Mouse (Mus musculus) olfactory bulb, adult 2 months (tissue): ENCODE measurements around the gene BC004004.

ENCODE experiments used
- CTCF ChIP-seq: fragments of 200-500 bp; IDR thresholded peaks from 2 replicates; pipeline ENCODE4 v1.5.1; 2012; ENCODE audit warnings: low read depth, mild to moderate bottlenecking, low read length, moderate library complexity; ENCODE audit not compliant: insufficient read depth
- POLR2A ChIP-seq: fragments of 200-500 bp; IDR thresholded peaks from 2 replicates; pipeline ENCODE4 v1.6.1; 2012; ENCODE audit warnings: mild to moderate bottlenecking, low read depth, low read length, moderate library complexity; ENCODE audit not compliant: insufficient read depth

DNA sequence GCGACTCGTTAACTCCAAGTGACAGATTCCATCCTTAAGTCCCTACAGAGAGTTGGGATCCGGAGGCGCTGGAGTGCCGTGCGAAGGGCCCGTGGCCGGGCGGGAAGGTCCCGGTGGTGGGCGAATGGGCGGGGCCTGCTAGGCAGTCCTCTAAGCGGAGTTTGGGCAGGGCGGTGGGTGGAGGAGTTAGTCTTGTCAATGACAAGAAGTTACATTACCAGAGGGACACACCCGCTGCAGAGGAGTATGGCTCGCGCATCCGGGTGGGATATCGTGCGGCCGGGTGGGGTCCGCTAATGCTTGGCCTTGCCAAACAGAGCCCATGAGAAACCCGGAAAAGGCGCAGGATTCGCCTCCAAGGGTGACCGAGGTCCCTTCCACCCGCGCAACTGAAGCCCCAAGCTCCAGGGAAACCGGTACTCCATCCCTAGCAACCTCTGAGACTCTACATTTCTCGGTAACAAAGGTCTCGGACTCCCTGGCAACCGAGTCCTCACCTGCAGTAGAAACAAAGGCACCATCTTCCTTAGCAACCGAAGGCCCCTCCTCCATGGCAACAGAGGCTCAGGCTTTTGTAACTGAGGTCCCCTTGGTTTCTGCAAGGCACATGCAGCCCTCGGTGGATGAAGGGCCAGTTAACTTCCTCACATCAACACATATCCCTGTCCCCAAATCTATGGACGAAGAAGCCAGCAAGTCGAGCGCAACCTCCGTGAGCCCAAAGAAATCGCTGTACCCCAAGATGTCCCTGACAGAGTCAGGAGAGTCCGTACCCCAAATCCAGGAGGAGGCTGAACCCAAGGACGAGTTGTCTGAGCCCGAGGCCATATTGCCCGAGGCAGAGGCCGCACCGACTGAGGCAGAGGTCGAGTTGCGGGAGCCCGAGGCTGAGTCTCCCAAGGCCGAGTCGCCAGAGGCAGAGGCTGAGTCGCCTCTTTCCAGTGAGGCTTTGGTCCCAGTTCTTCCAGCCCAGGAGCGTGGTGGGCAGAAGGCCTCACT is 58.2 kb downstream of the BC004004 start:
- TF ChIP-seq CTCF (no peak), POLR2A (no peak)
